Mouse (Mus musculus) retina, postnatal 1 day (tissue): ENCODE results near the gene Spef2.

Experiments used
- DNase-seq: peaks from one replicate; pipeline ENCODE4 v3.0.0-alpha.2; 2012

The Spef2 gene

GRCm38 (mm10) chr15:9530076-9530475 is 218.6 kb downstream of the Spef2 start, which contains the start of gene Il7r:
Gene Il7r (minus strand): TSS chr15:9530176.
- DNase-seq = no peak

DNA sequence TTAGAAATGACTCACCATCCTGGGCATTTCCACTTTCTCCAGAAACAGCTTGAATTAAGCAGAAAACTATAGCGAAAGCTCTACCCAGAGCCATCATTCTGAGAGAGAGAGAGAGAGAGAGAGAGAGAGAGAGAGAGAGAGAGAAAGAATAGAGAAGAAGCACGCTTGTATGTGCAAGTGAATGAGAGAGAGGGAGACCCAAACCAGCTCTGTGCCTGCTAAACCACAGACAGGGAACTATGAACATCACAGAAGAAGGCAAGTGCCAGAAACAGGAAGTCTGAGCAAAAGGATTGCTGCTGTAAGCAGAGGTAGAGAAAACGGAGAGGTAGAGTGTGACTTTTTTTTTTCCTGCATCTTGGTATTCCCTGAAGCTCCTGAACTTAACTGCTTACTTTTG is 219.0 kb downstream of the Spef2 start:
- no peak for DNase-seq
